Mouse (Mus musculus) embryonic facial prominence, embryonic 15.5 days (tissue): ENCODE results near the gene Vmn2r49. TPM values are rescaled to one million over a fixed set of nuclear protein-coding genes. Genes with fewer than 3 reads are reported as not detected.
"Not testable (repeated sequence)": the region's sequence is repeated elsewhere in the genome, so short reads cannot be mapped to it uniquely, and the experiment has no call there.

Source experiments
- ATAC-seq: fragments of 200-750 bp; cut with Nextera tagmentation; 2 replicates; pipeline ENCODE4 v1.8.0; 2017; ENCODE audit warnings: low read depth, moderate TSS enrichment; ENCODE audit not compliant: insufficient number of reproducible peaks, low FRiP score, low TSS enrichment
- H3K27ac ChIP-seq: fragments of 300-500 bp; sonication (generic); replicated peaks from 2 replicates; pipeline ENCODE4 v1.5.1; 2015; ENCODE audit warnings: mild to moderate bottlenecking, inconsistent platforms
- H3K27me3 ChIP-seq: fragments of 300-500 bp; sonication (generic); 2 replicates; pipeline ENCODE4 v1.6.1; 2015; ENCODE audit warnings: inconsistent platforms
- H3K36me3 ChIP-seq: fragments of 300-500 bp; sonication (generic); 2 replicates; pipeline ENCODE4 v1.6.1; 2015; ENCODE audit warnings: mild to moderate bottlenecking, inconsistent platforms
- H3K4me1 ChIP-seq: fragments of 300-500 bp; sonication (generic); 2 replicates; pipeline ENCODE4 v1.6.1; 2015; ENCODE audit warnings: inconsistent platforms
- H3K4me2 ChIP-seq: fragments of 300-500 bp; sonication (generic); replicated peaks from 2 replicates; pipeline ENCODE4 v1.6.1; 2015; ENCODE audit warnings: mild to moderate bottlenecking, inconsistent platforms
- H3K4me3 ChIP-seq: fragments of 300-500 bp; sonication (generic); replicated peaks from 2 replicates; pipeline ENCODE4 v1.5.1; 2015; ENCODE audit warnings: mild to moderate bottlenecking, inconsistent platforms
- H3K9ac ChIP-seq: fragments of 300-500 bp; sonication (generic); 2 replicates; pipeline ENCODE4 v1.6.1; 2015; ENCODE audit warnings: inconsistent platforms
- H3K9me3 ChIP-seq: fragments of 300-500 bp; sonication (generic); replicated peaks from 2 replicates; pipeline ENCODE4 v1.6.1; 2016; ENCODE audit warnings: inconsistent platforms
- WGBS: fragments of 180-500 bp; shearing (Covaris S2); methylation state at CpG from one replicate; pipeline ENCODE4 v1.1.7; 2015; 5-methylcytosine and 5-hydroxymethylcytosine counted together
- polyA plus RNA-seq: library from polyadenylated mRNA; unstranded; fragments of >200 nt; fragmentation: Nextera tagmentation; extraction: Ambion mirVana; gene quantifications from 2 replicates; pipeline ENCODE4 v1.2.1, GENCODE M21; 2015

The Vmn2r49 gene
- polyA plus RNA-seq, result not detected in 2 replicates

GRCm38 (mm10) chr7:9992157-9992556 lies at the start of gene Vmn2r49:
TSS of gene Vmn2r49 (minus strand) at chr7:9992257.
- H3K36me3 ChIP-seq, result not testable (repeated sequence)
- WGBS, result 70% methylated on average over 2 of the region's 2 CpGs

GRCm38 (mm10) chr7:9953485-9953884 lies 38.6 kb downstream of the Vmn2r49 start, which contains the start of gene Vmn2r48:
TSS of gene Vmn2r48 (minus strand) at chr7:9953585.
- H3K4me2 ChIP-seq, H3K4me1 ChIP-seq, H3K9me3 ChIP-seq, H3K9ac ChIP-seq, H3K27ac ChIP-seq, H3K36me3 ChIP-seq, ATAC-seq, H3K4me3 ChIP-seq, H3K27me3 ChIP-seq: not testable (repeated sequence)
- WGBS, result 79% methylated on average over 2 of the region's 2 CpGs

More at GRCm38 (mm10) chr7:9992157-9992556, at the start of gene Vmn2r49:
- not testable (repeated sequence) for H3K9me3 ChIP-seq, ATAC-seq, H3K4me1 ChIP-seq, H3K27ac ChIP-seq, H3K27me3 ChIP-seq, H3K4me3 ChIP-seq, H3K4me2 ChIP-seq, H3K9ac ChIP-seq

Other genes starting within 250 kb of the Vmn2r49 start
- gene Vmn2r46, start 221.7 kb downstream of the Vmn2r49 start, polyA plus RNA-seq, result not detected in 2 replicates
- not detected in 2 replicates for gene Vmn2r47, start 150.9 kb downstream of the Vmn2r49 start, polyA plus RNA-seq
- gene Vmn2r48, start 38.7 kb downstream of the Vmn2r49 start, polyA plus RNA-seq, result not detected in 2 replicates
- not detected in 2 replicates for gene Vmn2r50, start 61.0 kb upstream of the Vmn2r49 start, polyA plus RNA-seq
- gene Vmn2r51, start 113.5 kb upstream of the Vmn2r49 start, polyA plus RNA-seq, result not detected in 2 replicates
- gene Vmn2r52, start 184.3 kb upstream of the Vmn2r49 start, polyA plus RNA-seq, result not detected in 2 replicates